Mouse (Mus musculus): ENCODE results near the gene Safb2. TPM values are rescaled to one million over a fixed set of nuclear protein-coding genes. Genes with fewer than 3 reads are reported as not detected.
"Not testable (repeated sequence)": the region's sequence is repeated elsewhere in the genome, so short reads cannot be mapped to it uniquely, and the experiment has no call there.

Safb2 gene
- total RNA-seq (2021) = 10 to 100 TPM; 38.6 to 55.9 TPM
- long read RNA-seq, experiment 1, transcript Safb2-201 (21 exons, 3,277 nt) = major isoform, 7 of 37 reads
- long read RNA-seq, experiment 1, partial matches to known transcripts = 13 of 37 reads
- long read RNA-seq, experiment 1, other reads (novel, unspliced or antisense) = 15 of 37 reads
- long read RNA-seq, experiment 2, partial matches to known transcripts = 7 of 16 reads
- long read RNA-seq, experiment 2, other reads (novel, unspliced or antisense) = 8 of 16 reads

DNA sequence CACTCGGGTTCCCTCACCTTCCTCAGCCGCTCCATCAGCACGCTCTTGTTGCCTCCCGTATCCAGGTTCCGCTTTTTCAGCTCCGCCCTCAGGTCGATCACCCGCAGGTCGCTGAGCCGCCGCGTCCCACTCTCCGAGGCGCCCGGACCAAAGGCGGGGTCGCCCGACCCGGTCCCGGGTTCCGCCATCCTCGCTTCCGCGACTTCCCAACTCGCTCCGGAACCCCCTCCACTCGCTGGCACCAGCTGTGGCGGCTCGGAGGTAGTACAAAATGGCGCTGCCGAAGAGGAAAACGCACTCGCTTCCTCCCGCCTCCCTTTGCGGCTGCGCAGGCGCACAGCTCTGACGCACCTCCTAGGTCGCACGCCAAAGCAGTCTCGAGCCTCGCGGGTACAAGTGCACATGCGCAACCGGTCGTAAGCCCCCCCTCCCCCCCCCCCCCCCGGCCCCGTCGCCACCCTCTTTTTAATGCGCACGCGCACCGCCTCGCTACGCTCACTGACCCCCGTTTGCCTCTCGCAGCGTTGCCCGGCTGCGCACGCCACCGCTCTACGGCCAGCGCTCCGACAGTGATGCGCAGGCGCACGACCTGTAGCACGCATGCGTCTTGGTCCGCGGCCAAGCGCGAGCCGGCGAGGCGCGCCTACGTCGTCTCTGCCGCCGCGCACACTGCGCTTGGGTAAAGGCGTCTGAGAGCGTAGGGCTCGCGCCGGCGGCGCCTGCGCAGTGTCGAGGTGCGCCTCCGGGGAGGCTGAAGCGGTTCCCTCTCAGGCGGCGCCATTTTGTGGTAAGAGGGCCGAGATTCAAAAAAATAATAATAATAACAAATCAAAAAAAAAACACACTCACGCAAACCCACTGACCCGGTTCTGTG is at the start of gene Safb2, which contains the start of gene Safb:
Gene Safb2 (minus strand): TSS at position 329 of the 874 bp plus-strand sequence.
Gene Safb (plus strand): TSS at position 569 of the 874 bp plus-strand sequence.
- peak; percentile 100 for DNase-seq

DNA sequence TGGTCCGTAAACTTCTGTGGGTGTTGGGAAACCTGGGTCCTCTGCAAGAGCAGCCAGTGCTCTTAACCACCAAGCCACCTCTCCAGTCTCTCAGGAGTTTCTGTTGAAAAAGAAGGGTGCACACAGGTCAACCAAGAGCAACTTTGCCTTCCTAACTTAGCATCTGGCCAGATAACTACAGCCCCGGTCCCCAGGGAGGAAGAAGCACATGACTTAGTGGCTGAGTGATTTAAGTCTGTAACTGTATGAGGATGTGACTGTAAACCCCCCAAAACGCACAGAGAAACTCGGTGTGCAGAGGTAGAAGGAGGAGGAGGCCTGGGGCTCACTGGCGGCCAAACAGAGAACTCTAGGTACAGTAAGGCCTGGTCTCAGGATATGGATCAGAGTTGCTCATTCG is 49.6 kb upstream of the Safb2 start:
- DNase-seq = no peak

DNA sequence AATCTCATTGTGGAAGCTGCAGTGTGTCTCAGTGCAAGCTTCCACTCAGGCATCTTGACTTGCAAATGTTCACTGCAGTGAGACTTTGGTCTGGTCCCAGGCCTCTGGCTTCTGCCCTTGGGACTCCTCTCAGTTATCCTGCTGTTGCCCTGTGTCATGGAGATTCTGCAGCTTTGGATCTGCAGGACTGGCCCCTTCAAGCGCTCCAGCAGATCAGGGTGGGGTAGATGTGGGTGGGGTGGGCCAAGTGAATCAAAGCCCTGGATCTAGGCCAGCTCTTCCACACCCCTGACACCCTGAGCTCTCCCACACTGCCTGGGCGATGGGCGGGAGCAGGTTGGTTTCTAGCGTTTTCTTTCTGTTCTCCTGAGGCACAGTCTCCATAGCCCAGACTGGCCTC is 47.4 kb upstream of the Safb2 start:
- DNase-seq = no peak

DNA sequence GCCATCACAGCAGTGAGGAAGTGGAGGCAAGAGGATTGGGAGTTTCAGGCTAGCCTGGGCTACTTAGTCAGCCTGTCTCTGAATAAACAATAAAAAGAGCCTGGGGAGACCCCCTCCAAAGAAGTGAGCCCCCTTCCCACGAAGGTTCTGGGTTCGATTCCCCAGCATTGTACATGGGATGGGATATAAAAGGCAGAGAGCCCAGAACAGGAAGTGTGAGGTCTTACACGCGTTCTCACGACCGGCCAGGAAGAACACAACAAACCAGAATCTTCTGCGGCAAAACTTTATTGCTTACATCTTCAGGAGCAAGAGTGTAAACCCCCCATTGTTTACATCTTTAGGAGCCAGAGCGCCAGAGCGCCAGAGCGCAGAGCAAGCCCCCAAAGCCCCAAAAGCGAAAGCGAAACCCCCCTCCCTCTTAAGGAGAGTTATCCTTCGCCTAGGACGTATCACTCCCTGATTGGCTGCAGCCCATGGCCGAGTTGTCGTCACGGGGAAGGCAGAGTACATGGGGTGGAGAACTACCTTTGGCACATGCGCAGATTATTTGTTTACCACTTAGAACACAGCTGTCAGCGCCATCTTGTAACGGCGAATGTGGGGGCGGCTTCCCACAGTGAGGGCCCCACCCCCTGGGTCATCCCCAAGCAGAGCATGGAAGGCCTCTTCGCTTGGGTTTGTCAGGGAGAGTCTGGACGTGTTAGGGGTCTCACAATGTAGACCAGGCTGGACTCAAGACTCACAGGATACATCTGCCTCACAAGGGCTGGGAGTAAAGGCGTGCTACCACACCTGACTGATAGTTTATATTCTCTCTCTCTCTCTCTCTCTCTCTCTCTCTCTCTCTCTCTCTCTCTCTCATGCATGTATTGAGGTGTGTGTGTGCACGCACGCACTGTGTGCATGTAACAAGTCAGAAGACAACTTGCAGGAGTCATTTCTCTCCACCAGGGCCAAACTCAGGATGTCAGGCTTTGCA is 45.7 kb upstream of the Safb2 start:
- not testable (repeated sequence) for DNase-seq

DNA sequence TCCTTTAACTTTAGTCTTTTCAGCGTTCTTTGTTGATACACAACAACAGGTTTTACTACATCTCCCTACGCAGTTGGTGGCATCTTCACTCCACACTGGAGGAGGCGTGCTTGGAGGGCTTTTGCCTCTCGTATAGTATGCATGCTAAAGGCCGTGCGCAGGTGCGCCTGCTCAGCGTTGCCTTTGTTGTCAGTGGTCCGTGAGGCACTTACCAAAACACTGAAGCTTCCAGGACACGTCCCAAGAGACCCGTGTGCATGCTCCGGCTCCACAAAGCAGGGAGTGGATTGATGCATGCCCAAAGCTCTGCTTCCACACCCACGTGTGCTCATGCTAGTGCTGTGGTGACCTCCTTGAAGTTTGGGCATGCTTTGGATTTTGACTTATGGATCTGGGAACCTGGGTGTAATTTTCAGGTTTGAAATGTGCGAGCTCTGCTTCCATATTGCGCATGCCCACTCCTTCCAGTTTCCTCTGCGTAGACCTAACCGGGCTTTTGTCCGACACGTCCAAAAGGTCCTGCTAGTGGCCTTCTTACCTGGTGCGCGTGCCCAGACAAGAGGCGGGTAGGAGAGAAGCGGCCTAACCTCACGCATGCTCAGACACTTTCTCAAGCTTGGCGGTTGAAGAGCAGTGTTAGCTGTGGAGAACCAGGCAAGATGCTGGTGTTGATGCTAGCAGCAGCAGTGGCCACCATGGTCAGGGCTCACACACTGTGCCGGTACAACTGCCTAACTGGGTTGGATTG is 43.3 kb upstream of the Safb2 start, which contains the start of gene Catsperd:
Gene Catsperd (plus strand): TSS at position 614 of the 748 bp plus-strand sequence.
- DNase-seq = no peak

DNA sequence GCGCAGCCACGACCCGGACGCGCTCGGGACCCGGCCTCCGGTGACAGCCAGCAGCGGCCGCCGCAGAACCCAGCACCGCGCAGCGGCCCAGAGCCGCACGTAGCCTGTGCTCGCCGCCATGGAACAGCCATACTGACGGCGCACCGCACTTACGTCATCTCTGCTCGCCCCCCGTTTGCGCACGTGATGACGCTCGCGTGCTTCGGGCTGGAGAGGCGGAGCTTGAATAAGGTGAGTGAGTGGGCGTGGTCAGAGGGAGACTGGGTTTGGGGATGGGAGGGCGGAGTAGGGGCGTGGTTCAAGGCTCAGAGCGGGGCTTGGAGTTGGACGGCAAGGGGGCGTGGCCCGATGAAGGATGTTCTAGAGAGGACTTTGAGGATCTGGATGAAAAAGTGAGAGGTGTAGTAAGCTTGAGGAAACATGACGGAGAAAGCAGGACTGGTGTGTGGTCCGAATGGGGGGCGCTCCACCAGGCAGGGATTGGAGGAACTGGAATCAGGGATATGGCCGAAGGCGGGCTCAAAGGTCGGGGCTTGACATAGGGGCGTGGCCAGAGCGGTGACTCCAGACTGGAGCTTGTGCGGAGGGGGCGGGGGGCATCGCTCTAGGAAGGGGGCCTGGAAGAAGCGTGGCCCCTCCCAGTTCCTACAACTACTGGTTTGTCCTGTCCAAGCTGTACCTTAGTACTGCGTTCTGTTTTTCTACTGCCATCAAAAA is 42.5 kb upstream of the Safb2 start, which contains the start of gene Lonp1:
Gene Lonp1 (minus strand): TSS at position 134 of the 717 bp plus-strand sequence.
- peak; percentile 92 for DNase-seq

DNA sequence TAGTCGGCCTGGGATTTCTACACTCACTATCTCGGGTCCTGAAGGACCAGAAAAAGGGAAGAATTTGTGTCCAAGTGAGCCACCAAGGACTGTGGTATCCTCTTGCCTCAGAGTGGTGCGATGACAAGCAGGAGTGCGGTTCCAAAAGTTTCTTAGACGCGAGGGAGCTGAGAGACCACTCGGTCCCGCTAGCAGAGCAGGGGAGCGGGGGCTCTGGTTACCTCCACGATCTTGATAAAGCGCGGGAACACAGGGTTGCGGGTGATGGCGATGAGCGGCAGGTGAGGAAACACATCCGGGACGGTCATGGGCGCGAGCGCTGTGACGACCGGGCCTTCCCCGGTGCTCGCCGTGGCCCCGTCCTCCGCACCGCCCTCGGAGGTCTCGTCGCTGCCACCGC is 41.9 kb upstream of the Safb2 start:
- no peak for DNase-seq

DNA sequence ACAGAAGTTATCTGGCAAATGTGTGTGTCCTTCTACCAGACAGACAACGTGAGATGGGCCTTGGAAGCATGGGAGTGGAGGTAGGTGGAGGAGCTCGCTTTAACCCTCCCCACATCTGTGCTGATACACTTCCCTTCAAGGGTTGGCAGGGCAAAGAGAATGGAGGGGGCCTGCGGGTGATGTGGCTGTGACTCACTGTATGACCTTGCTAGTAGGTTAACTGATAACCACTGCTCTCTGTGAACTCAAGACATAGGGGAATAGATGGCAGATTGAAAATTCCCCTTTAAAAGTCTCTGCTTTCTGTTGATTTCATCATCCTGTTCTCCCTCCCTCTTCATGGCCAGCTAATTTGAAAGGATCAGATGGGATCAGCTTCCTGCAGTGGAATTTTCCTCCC is 41.1 kb upstream of the Safb2 start:
- no peak for DNase-seq

DNA sequence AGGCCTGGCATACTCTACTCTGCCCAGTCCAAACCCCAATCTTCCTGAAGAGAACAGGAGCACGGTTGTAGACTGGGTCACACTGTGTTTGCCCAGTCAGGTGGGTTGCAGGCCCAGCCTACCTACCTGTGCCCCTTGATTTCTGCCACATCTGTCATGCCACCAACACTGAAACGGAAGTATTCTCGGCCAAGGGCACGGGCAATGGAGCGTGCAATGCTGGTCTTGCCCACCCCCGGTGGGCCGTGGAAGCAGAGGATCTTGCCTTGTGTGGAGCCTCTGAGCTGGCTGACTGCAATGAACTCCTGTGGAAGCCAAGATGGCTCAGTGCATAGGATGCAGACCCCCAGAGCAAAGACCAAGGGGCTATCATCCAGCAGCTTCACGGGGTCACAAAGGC is 33.2 kb upstream of the Safb2 start:
- DNase-seq = no peak

DNA sequence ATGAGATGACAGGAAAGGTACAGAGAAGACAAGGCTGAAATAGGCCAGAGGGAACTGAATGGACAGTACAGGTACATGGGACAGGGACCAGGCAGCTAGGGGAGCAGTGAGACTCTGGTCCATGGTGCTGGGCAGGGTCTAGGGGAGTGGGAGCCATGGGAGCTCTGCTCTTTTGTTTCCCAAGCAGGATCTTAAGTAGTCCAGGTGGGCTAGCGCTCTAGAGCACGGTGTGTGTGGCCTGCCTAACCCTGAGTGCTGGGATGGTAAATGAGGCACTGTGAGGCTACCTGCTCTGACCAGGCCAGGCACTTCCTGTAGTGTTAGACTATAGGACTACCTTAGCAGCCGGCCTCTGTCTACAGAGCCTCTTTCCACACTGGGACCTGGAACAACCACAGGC is 32.3 kb upstream of the Safb2 start:
- no peak for DNase-seq

DNA sequence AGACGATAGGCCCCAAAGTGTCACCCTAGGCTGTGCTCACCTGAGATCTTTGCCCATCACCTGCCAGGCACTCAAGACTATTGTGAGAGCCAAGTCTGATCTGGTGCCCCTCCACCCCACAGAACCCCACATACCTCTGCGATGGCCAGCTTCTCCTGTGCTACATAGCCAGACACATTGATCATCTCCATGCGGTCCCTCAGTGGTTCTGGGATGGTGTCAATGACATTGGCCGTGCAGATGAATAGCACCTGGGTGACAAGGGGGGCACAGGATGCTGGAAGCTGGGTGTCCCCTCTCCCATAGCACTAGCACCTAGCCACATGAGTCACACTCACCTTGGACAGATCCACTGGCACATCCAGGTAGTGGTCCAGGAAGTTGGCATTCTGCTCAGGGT is 31.4 kb upstream of the Safb2 start:
- no peak for DNase-seq

DNA sequence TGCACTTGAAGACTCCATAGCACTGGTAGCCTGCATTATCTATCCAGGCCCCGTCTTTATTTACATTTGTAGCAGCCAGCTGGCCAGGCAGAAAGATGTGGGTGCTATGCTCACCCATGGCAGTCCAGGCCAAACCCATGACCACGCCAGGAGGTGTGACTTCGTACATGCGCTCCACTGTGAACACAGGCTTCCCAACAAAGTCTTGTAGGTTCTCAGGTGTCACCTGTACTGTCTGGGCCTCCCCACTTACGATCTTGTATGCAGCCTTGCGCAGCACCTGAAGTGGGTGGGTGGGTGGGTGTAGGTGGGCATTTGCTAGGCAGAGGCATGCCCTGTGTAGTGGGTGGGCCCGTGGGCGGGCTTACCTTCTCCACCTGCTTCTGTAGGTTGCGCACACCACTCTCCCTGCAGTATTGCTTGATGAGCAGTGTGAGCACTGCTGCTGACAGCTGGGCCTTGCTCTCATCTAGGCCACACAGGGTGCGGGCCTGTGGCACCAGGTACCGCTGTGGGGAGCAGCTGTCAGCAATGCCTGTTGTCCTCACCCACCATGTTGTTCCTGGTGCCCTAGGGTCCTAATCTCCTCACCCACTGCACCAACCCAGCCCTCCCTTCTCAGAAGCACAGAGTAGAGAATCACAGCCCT is 30.9 kb upstream of the Safb2 start:
- DNase-seq = no peak

DNA sequence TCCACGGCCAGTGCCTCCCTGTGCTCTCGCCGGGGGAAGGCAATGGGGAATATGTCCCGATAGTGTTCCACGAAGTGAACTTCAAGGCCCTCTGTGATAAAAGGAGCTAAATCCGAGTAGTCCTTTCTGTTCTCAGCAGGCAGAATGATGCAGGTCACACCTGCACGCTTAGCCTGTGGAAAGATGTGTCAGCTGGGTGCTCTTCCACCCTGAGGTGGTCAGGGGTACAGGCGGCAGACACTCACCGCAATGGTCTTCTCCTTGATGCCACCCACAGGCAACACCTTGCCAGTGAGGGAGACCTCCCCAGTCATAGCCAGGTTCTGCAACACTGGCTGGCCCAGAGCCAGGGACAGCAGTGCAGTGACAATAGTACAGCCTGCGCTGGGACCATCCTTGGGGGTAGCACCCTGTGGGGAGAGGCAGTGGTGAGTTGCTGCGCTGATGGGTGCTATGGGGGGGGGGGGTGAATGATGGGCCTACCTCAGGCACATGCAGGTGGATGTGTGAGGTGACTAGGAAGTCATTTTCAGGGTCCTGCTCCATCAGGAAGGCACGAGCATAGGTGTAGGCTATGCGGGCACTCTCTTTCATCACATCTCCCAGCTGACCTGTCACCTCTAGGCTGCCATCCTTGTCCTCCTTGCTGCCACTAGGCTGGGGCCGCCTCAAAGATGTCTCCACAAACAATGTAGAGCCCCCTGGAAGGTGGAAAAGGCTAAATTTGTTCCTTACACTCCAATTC is 30.2 kb upstream of the Safb2 start:
- no peak for DNase-seq

DNA sequence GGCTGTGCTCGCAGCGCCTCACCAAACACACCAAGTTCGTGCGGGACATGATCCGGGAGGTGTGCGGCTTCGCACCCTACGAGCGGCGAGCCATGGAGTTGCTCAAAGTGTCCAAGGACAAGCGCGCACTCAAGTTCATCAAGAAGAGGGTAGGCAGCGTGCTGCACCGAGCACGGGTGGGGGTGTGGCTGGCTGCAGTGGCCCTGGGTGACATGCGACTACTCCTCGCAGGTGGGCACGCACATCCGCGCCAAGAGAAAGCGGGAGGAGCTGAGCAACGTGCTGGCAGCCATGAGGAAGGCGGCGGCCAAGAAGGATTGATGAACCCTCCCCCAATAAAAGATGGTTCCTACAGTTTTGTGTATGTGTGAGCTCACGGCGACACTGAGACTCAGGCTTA is 29.5 kb upstream of the Safb2 start:
- not testable (repeated sequence) for DNase-seq

DNA sequence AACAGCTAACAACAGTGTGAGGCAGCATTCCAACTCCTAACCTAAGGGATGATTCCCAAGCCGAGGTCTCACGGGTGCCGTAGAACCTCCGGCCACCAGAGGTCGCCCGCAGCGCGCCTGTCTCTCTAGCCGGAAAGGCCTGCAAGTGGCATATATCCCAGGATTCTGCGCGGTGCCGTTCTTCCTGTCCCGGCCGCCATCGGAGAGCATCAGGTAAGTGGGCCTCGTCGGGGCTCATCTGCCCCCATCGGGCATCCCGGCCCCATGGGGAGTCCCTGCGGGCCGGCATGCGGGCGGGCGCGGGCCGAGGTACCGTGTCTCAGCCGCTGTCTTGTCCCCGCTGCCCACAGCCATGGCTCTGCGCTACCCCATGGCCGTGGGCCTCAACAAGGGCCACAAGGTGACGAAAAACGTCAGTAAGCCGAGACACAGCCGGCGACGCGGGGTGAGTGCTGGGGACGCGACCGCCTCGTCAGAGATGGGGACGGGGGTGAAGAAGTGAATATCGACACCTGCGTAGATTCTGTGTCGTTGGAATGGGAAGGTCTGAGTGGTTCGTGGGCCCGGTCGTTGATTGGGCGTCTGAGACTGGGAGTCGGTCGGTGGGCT is 29.0 kb upstream of the Safb2 start, which contains the start of gene Rpl36:
Gene Rpl36 (plus strand): TSS at position 181 of the 609 bp plus-strand sequence.
- peak; percentile 97 for DNase-seq

DNA sequence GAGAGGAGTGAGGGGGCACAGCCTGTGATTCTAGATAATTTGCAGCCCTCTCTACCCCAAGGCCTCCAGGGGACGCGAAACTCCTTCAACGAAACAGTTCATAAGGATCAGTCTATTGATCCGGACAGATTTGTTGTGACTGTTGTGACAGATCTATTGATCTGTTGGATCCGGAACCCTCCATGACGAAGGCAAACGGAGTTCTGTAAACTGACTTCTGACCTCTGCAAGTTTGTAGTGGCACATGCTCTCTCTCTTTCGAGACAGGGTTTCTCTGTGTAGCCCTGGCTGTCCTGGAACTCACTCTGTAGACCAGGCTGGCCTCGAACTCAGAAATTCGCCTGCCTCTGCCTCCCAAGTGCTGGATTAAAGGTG is 28.2 kb upstream of the Safb2 start:
- DNase-seq = not testable (repeated sequence)

DNA sequence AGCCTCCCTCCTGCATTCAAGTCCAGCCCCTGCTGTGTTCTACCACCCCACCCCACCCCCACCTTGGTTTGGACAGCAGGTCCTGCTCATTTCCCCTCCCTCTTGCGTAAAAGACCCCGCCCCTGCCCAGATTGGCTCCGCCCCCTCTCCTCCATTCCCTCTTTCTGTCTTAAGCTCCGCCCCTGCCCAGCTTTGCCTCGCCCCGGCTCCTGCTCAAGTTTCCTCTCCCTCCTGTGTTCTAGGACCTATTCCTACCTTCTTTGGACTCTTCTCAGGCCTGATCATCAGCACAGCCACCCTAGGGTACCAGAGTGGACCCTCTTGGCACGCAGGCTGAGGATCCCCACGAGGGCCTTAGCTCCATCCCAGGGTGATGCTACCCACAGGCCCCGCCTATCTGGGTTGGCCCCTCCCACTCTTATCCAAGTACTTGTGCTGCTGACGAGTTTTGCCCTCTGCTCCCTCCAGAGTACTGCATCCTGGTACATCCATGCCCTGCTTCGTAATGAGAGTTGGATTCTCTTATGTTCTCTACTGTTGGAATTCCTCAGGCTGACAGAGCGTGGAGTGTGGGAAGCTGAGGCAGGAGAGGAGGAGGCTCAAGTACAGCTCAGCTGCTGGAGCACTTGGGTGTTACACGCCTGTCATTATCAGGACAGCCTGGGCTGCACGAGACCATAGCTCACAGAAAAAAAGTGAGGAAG is 27.6 kb upstream of the Safb2 start:
- no peak for DNase-seq

DNA sequence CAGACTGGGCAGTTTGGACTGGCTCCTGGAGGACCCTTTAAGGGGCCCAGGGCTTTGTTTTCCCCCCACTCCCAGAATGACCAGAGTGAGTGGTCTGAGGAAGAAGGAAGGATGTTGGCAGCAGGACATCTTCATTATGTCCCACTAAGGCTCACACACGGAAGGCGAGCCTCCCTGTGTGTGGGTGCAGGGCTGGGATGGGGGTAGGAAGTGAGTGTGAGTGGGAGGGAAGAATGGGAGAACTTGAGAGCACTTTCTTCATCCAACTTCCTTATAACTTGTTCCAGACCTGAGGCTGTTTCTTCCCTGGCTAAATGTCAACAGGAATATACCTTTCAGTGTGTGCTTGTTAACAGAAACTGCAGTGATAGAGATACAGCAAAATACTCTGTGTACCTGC is 26.9 kb upstream of the Safb2 start:
- DNase-seq = no peak

Measured in gastrocnemius, postnatal 10 days (tissue).